Mouse (Mus musculus) neural tube, embryonic 11.5 days (tissue): ENCODE measurements at regions not wholly inside any gene's neighbourhood (a gene's known extent, or its start where the extent isn't known, plus 50 kb on each side); places are given as distances from the start of the nearest gene placed in this dataset.

Source experiments
- ATAC-seq: fragments of 200-750 bp; cut with Nextera tagmentation; 2 replicates; pipeline ENCODE4 v1.8.0; 2017; ENCODE audit warnings: moderate number of reproducible peaks, mild to moderate bottlenecking, moderate TSS enrichment, moderate library complexity; ENCODE audit not compliant: insufficient read depth, low FRiP score, low TSS enrichment
- DNase-seq: peaks from one replicate; pipeline ENCODE4 v3.0.0-alpha.2; 2015; ENCODE audit warnings: low spot score
- H3K27ac ChIP-seq: fragments of 300-500 bp; sonication (generic); 2 replicates; pipeline ENCODE4 v1.5.1; 2014; ENCODE audit warnings: low read depth, mild to moderate bottlenecking, low read length
- H3K27me3 ChIP-seq: fragments of 300-500 bp; sonication (generic); 2 replicates; pipeline ENCODE4 v1.6.1; 2014; ENCODE audit warnings: mild to moderate bottlenecking, low read length, mixed read lengths; ENCODE audit not compliant: control insufficient read depth, insufficient read depth
- H3K36me3 ChIP-seq: fragments of 300-500 bp; sonication (generic); 2 replicates; pipeline ENCODE4 v1.6.1; 2014; ENCODE audit warnings: mild to moderate bottlenecking, low read length, moderate library complexity, mixed read lengths; ENCODE audit not compliant: control insufficient read depth, insufficient read depth
- H3K4me1 ChIP-seq: fragments of 300-500 bp; sonication (generic); 2 replicates; pipeline ENCODE4 v1.6.1; 2014; ENCODE audit warnings: low read length, mixed read lengths; ENCODE audit not compliant: control insufficient read depth, insufficient read depth
- H3K4me2 ChIP-seq: fragments of 300-500 bp; sonication (generic); 2 replicates; pipeline ENCODE4 v1.6.1; 2014; ENCODE audit warnings: low read depth, mild to moderate bottlenecking, moderate library complexity
- H3K4me3 ChIP-seq: fragments of 300-500 bp; sonication (generic); 2 replicates; pipeline ENCODE4 v1.5.1; 2014; ENCODE audit warnings: low read depth, low read length
- H3K9ac ChIP-seq: fragments of 300-500 bp; sonication (generic); 2 replicates; pipeline ENCODE4 v1.6.1; 2014; ENCODE audit warnings: mild to moderate bottlenecking, low read length
- H3K9me3 ChIP-seq: fragments of 300-500 bp; sonication (generic); 2 replicates; pipeline ENCODE4 v1.6.1; 2016; ENCODE audit warnings: low read length; ENCODE audit not compliant: control insufficient read depth
- WGBS: fragments of 180-500 bp; shearing (Covaris S2); extraction: QIAGEN DNeasy Blood & Tissue Kit; methylation state at CpG from one replicate; pipeline ENCODE4 v1.1.7; 2014; 5-methylcytosine and 5-hydroxymethylcytosine counted together

- H3K4me3 ChIP-seq: no peak overlapping the region
- no peak for DNase-seq
- WGBS: 47% methylated on average over 2 of the region's 2 CpGs
- no peaks in the 10 kb centered on the region for H3K9me3 ChIP-seq
- no peak overlapping the region for H3K4me2 ChIP-seq
- ATAC-seq: no peak
- H3K4me1 ChIP-seq: no peaks in the 10 kb centered on the region
- no peaks in the 10 kb centered on the region for H3K36me3 ChIP-seq
- H3K27me3 ChIP-seq: no peaks in the 10 kb centered on the region
- no peak overlapping the region for H3K9ac ChIP-seq
- no peak overlapping the region for H3K27ac ChIP-seq
These were observed 58.6 kb upstream of the Usp27x start for GRCm38 (mm10) chrX:7434268-7434667.

- no peaks in the 10 kb centered on the region for H3K9me3 ChIP-seq
- H3K4me1 ChIP-seq: no peaks in the 10 kb centered on the region
- ATAC-seq (no peak), DNase-seq (no peak)
- no peaks in the 10 kb centered on the region for H3K27me3 ChIP-seq
- H3K9ac ChIP-seq: no peak overlapping the region
- H3K4me2 ChIP-seq: no peak overlapping the region
- no peak overlapping the region for H3K27ac ChIP-seq
- H3K36me3 ChIP-seq: no peaks in the 10 kb centered on the region
- 95% methylated on average over 1 of the region's 1 CpGs for WGBS
- no peak overlapping the region for H3K4me3 ChIP-seq
These were observed 54.8 kb upstream of the Usp27x start for GRCm38 (mm10) chrX:7430456-7430855.

- ATAC-seq (no peak), DNase-seq (no peak)
- Histone ChIP-seq H3K9me3 (no peaks in the 10 kb centered on the region), H3K4me1 (no peaks in the 10 kb centered on the region), H3K4me2 (no peak overlapping the region), H3K4me3 (no peak overlapping the region), H3K27ac (no peak overlapping the region), H3K27me3 (no peaks in the 10 kb centered on the region), H3K9ac (no peak overlapping the region), H3K36me3 (no peaks in the 10 kb centered on the region)
- WGBS: 12% methylated on average over 5 of the region's 5 CpGs
These were observed 53.9 kb upstream of the Usp27x start for GRCm38 (mm10) chrX:7429524-7429865.

- H3K4me3 ChIP-seq: no peak overlapping the region
- no peak for ATAC-seq
- no peak overlapping the region for H3K27ac ChIP-seq
These were observed 53.2 kb upstream of the Usp27x start for GRCm38 (mm10) chrX:7428621-7429523.

More at GRCm38 (mm10) chrX:7428621-7429523, 53.2 kb upstream of the Usp27x start:
- no peaks in the 10 kb centered on the region for H3K9me3 ChIP-seq
- 50% methylated on average over 20 of the region's 20 CpGs for WGBS
- H3K4me2 ChIP-seq: no peak overlapping the region
- no peaks in the 10 kb centered on the region for H3K27me3 ChIP-seq
- no peaks in the 10 kb centered on the region for H3K36me3 ChIP-seq
- H3K9ac ChIP-seq: no peak overlapping the region
- H3K4me1 ChIP-seq: no peaks in the 10 kb centered on the region
- DNase-seq: no peak
